Mouse (Mus musculus) right cerebral cortex, postnatal 25 days (tissue): ENCODE results near the gene Pakap.

Experiments
- DNase-seq: peaks from one replicate; pipeline ENCODE4 v3.0.0; 2022

Gene Pakap

DNA sequence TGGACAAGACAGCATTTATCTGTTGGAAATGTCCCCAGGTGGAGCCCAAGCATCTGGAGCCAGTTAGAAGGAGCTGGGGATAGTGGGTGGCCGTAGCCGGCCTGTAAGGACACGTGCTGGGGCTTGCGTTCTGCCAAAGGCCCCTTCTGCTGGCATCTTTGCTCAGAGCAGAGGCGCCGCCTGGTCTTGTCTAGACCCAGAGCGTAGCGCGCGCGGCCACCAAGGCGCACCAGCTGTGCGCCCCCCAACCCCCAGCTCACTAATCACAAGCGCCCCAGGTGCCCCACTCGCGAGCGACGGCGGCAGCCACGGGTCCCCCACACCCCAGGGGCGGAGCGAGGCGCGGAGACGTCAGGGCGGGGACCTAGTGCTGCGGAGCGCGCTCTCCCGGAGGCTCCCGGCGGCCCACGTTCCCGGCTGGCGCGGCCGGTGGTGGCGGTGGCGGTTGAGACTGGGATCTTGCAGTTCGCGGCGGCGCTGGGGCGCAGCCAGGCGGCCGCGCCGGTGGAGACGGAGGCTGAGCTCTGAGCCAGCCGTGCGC, at the start of gene Pakap:
Gene Pakap (plus strand): TSS at position 514 of the 541 bp plus-strand sequence.
- peak; percentile 78 for DNase-seq

DNA sequence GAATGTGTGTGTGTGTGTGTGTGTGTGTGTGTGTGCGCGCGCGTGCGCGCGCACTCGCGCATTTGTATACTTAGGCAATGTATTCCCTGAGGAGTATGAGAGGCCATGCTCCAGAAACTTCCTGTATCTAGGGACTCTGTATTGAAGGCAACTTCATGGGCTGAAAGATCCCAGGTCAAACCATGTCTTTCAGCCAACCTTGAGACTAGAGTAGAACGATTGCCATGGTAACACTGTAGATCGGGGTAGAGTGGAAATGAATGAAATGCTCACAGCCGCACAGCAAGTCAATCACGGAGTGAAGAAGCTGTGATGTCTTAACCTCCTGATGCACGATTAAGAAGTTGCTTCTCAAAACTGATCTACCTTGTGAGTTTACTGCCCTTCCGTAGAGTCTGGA, 44.5 kb upstream of the Pakap start:
- DNase-seq = no peak

DNA sequence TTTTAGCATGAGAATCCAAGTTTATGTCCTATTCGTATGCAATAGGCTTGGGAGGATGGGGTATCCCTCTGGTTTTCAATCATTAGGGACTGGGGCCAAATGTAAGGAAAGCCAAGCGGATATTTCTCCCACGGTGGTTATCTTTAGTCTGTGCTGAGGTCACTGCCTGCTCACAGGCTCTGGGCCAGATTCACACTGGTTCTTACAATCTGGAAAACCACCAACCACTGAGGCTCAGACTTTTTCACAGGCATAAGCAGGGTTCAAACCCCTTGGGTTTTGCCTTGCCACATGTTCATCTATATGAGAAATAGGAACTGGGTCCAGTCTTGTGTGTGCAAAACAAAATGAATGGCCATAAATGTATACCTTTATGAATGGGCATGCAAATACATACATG, 43.5 kb upstream of the Pakap start:
- no peak for DNase-seq

DNA sequence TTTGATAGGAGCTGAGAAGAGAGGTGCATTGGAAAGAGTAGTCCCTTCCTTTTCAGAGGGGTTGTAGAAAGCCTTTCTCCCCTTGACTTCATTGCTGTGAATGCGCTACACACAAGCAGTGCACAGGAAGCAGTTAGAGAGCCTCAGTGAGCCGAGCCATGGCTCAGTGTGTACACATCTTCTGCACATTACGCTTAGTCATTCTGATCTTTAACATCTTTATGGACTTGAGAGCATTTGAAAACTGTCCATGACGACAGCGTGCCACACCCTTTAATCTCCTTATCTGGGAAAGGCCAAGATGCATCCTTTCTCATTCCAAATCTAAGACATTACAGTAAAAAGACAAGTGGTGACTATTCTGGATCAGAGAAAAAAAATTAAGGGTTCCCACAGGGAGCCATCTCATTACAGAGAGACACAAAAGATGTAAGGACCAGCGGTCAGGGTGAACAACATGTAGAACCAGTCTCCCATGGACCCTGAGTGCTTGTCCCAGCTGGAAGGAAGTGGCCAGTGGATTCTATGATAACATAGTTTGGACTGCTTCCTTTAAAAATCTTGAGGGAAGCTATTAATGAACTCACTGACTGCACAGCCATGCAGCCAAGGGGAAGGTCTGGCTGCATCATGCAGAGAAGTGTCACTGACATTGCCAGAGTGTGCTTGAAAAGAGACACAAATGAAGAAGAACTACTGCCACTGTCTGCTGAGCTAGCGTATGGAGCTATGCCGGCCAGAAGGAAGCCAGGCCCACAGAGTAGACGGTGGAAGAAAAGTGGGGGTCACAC, 42.6 kb upstream of the Pakap start:
- no peak for DNase-seq

DNA sequence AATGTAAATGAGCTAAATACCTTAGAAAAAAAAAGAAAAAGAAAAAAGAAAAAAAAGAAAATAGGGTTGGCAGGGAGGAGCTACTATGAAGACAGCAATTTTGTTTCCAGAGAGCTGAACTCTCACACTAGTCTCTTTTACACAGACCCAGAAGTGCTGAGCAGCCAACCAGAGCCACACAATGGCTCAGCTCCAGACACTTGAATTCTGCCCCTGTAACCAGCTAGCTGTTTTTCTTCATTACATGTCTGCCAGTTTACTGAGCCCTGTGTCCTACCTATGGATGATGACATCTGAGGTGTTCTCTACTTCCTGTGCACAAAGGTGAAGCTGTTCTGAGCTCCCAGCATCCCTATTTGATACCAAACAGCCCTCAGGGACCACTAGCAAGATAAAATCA, 39.7 kb upstream of the Pakap start:
- no peak for DNase-seq

DNA sequence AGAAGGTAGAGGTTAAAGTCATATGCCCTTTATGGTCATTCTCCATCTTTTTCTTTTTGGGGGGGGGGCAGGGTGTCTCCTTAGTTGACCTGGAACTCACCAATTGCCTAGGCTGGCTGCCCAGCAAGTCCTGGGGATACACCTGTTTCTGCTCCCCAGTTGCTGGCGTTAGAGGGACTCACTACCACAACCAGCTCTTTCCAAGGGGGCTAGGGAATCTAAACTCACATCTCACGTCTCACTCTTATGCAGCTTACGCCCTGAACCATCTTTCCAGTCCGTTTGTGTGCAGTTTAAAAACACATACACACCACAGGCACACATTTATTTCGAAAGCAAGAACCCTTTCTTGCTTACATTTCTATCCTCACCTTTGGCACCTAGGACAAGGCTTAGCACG, 34.3 kb upstream of the Pakap start:
- DNase-seq = no peak

DNA sequence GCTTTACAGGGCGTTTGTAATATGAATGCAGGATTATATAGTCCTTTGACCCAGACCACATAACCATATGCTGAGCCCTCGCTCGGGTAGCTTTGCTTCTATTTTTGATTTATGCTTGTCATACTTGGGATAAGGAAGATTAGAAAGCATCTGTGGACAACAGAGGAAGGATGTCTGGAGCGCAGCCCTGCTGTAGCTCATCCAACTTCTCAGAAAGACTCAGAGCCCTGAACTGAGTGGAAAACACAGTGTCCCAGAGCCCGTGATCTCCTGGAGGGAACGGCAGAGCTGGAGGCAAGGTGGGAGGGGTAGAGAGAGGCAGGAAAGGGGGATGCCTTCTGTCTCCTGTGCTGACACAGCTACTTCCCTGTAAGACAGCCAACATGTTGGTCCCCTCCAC, 33.7 kb upstream of the Pakap start:
- no peak for DNase-seq

DNA sequence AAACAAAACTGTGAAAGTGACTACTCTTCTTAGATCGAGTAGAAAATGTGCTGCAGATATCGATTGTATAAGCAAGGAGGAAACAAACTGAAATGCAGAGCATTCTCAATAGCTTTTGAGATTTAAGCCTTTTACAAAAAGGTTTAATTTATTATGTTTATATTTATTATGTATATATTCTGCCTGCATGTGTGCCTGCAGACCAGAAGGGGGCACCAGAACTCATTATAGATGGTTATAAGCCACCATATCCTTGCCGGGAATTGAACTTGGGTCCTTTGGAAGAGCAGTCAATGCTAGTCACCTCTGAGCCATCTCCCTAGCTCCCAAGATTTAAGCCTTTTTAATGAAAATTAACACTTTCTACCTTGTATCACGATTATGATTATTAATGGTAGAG, 32.9 kb upstream of the Pakap start:
- no peak for DNase-seq

DNA sequence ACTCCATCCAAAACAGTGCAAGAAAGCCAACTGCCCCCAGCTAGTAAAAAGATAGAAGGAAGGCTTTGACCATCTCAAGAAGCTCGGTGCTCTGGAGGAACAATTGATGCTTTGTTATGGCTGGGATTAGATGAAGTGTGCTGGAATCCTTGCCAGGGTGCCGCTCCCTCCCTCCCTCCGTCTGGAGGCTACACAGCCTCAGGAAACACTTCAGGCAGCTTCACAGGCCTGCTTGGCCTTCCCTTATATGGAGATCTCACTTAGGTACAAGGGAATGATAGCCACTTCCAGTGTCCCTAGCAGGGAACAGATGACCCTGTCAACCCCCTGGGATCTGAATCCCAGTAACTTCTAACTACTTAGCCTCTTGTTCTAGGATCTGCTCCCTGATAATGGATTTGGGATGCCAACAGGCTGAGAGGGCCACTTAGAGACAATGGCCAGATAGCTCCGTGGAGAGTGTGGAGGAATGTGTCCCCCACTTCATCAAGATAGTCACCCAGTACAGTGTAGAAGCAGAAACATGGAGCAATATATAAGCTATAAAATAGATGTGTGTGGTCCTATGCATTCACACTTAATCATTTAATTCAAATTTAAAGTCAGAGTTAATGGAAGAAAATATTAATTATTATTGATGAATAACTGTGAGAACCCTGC, 29.8 kb upstream of the Pakap start:
- DNase-seq = no peak

DNA sequence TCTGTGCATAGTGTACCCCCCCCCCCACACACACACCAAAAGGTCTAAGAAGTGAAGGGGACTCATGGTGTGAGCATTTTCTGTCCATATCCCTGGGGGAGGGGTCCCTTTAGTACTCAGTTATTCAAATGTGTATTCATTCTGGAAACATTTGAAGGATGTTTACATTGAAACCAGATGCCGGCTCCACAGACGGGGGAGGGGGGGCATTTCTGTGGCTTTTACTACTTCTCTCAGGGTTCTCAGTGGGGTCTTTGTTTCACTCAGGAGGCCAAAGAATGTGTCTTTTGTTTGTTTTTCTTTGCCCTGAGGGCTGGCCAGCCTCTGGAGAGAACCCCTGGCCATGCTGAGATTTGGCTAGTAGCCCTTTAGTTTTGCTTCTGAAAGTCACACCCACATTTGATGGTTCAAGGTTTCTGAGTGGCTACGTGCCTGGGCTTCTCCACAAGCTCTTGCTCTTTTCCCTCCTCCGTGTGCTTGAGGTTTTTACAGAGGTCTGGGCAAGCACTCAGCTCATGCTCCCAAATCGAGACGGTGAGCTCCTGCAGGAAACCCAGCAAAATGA, 24.2 kb upstream of the Pakap start:
- no peak for DNase-seq

DNA sequence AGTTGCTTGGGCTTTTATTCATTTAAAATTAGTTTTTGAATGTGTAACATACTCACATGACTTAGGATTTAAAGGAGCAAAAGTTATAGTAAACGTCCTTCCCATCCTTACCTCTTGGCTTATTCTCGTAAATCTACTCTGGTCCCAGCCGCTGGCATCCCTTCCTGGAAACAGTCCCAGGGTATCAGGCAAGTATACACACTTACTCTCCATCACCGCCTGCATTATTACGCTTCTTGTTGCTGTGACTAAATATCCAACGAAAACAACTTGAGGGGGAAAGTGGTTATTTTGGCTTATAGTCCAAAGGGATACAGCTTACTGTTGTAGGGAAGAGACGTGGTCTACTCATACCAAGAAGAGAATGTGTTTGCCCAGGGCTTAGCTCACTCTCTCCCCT, 20.2 kb upstream of the Pakap start:
- DNase-seq = no peak

DNA sequence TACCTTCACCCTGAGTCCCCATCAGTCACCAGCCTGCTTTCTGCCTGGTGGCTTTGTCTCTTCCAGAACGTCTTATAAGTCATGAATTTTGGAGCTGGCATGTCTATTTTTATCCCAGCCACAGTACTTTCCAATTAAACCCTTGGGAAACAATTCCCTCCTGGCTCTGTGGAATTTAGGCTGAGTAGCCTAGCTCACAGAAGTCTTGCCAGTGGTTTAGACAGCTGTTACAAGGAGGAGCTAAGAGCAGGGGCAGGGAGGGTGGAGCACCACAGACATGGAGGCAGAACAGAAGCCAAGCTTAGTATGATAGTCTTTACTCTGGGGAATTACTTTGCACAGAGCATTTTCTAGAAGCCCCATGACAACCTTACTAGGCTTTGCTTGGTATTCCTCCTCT, 17.8 kb upstream of the Pakap start:
- no peak for DNase-seq

DNA sequence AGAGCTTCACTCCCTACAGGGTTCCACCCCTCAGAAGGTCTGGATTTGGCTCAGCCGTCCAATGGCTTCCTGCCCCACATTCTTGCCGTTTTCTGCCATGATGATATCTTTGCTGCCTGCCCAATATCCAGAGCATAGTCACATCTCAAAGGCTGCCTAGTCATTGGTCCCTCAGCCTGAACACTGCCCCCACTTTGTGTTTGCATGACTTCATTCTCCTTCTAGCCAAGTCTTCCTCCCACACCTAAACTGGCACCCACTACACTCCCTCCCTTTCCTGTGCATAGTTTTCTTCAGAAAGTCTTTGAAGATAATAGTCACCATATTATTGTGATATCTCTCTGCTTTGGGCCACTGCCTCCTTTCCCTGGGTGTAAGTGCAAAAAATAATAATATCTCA, 10.9 kb upstream of the Pakap start:
- peak; percentile 25 for DNase-seq

DNA sequence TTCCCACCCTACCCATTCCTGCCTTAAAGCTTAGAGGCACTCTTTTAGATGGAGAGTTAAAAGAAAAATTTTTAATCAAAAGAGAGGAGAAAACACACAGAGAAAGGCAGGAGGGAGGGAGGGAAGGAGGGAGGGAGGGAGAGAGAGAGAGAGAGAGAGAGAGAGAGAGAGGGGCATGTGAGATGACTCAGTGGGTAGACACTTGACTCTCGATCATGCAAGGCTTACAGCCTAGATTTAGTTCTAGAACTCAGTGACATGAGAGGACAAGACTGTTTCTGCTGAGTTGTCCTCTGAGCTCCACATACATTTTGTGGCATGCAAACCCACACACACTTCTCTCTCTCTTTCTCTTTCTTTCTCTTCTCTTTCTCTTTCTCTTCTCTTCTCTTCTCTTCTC, 8.5 kb upstream of the Pakap start:
- DNase-seq = no peak

DNA sequence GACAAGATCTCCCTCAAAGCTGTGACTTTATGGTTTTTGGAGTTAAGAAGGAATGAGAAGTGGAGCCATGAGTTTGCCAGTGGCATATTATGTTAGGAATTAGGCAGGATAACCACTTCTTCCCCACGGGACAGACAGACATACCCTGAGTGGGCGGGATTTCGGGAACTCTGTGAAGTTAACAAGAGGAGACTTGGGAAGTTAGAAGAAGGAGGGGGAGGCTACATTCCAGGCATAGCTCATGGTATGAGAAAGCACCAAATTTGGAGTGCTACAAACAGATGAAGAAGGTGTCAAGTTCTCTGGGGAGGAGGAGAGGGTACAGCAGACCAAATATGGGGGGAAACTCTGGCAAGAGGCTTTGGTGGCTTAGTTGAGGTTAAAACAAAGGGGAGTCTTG, 8.0 kb upstream of the Pakap start:
- DNase-seq = no peak

DNA sequence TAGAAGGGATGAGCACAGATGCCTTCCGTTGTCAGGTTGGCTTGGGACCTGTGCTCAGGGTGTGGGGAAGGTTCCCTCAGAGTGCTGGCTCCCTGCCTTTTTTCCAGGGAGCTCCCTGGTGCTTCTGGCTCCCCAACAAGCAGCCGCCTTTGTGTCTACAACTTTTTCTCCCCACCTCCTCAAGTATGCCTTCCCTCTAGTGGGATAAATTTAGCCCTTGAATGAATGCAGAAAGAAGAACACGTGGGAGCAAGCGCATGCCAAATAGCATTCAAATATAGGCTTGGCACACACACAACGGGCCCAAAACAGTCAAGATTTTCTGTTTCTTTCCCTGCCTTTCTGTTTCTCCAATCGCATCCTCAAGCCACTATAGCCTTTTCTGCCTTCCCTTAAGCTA, 6.9 kb upstream of the Pakap start:
- DNase-seq = peak; percentile 57

DNA sequence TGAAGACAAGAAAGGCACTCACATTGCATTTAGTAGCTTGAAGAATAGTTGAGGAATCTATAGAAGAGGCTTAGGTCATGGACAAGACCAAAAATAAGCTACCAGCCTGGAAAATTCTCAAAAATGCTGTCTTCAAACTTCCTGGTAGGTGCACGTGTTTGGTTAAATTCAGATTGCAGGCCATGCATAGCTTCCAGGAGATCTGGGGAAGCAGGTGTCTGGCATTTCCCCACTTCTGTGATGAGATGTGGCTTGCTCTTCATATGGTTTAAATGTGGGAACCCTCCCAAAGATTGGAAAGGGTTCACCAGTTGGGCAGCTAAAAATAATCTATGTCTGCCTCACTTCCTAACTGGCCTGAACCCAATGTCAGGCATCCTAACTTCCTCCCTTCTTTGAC, 2.7 kb upstream of the Pakap start:
- no peak for DNase-seq

DNA sequence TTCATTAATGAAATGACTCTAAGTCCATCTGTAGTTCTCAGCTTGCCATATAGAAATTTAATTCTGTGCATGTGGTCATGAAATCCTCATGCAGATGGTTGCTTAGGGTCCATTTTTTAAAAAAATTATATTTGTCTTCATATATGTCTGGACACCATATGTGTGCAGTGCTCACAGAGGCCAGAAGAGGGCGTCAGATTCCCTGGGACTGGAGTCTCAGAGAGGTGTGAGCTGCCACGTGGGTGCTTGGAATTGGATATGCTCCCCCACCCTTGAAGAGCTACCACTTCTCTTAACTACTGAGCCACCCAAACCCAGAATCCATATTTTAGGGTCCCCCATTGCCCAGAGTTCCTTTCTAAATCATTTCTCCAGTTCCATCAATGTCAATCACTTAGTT, 2.2 kb upstream of the Pakap start:
- DNase-seq = no peak

DNA sequence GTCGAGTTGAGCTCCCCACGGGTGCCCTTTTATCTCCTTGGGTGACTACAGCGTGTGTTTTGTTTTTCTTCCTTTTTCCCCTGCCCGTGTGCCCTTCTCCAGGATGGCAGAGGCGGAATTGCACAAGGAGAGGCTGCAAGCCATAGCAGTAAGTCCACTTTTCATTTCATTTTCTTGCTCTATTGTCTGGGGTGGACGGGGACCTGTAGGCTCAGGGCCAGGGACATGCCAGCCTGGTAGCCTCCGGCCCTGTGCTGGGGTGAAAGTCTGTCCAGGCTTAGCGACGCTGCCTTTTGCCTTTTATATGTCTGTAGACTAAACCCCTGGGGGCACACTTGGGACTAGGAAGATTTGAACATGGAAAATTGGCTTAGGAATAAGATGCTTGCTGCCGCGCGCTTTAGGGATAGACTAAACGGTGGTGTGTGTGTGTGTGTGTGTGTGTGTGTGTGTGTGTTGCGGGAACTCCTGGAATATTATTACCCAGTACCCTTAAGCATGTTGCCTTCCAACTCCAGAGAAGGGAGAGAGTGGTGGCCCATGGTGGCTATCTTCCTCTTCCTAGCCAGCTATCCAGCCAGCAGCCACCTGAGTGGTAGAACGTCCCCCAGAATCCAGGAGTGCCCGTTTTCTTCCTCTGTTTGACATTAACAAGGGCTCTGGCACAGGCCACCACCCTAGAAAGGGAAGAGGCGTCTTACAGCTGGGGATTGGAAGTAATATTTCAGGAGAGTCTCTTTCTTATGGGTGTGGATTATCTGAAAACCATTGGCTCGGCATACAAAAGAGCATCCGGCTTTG, 489 bp downstream of the Pakap start:
- no peak for DNase-seq

DNA sequence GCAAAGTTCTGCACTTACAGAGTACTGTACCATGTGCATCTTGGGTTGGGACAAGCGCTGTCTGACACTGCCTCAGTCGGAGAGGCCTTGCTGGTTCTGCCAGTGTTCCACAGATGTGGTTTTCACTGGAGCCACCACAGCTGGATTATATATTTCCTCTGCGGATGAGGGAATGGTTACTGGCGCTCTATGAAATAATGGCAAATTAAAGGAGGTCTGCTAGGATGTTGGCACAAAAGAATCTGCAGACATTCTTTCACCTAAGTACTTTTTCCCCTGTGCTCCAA, 1.0 kb downstream of the Pakap start:
- no peak for DNase-seq

DNA sequence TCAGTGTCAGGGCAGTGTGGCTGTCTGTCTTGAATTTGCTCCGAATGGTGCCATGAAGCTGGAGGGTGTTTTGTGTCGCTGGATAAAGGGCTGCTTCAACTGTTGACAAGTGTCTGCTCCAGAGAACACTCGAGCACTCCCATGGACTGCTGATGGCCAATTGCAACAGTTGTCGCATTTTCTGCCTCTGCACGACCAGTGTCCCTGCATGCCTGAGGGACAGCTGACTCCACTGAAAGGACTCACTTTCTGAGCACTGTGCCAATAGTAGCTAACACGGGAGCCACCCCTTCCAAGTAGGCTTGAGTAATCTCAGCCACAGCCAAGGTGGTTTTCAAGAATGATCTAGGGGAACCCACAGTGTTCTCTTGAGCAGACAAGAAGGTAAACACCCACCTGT, 1.7 kb downstream of the Pakap start:
- DNase-seq = no peak

DNA sequence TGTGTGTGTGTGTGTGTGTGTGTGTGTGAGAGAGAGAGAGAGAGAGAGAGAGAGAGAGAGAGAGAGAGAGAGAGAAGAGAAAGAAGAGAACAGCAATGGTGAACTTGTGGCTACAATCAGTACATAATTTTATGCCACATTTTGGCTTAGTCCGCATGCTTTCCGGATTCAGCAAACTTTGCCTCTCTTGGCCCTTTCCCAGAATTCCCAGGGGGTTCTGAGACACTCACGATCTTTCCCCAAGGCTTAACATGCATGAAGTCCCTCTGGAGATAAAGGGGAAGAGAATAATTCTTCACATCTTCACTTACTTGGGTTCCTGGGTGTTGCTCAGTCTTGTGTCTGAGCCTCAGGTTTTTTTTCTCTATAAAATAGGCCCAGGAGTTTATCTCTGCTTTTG, 2.2 kb downstream of the Pakap start:
- DNase-seq = no peak

DNA sequence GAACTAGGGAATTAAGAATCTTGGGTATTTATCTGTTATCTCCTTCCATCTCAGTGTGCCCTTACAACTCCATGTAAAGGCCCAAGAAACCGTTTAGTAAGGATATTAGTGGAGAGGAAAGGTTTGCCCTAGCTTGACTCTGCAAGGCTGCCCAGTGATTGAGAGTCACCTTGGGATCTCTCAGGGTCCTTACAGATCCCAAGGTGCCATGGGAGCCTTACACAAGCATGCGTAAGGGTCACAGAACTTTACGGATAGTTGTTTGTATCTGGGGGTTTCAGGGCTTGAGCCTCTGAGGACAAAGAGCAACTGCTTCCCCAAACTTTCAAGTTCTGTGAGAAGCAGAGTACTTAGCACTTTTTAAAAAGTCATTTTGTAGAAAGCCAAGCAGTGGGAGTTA, 6.2 kb downstream of the Pakap start:
- DNase-seq = no peak

DNA sequence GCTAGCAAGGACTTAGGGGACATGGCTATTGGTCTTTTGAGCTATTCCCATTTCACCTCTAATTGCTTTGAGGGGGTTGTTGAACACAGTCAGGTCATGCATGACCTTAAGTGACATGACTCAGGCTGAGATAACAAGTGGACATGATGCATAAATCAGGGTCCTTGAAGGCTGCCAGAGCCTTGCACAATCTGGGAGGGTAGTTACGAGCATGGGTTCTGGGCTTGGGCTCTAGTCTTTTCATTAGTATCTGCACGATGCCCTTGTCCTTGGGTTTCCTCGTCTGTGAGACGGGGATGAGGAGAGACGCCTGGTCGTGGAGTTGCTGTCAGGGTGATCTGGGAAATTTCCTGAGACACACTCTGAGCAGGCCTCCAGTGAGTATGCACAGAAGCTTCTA, 6.7 kb downstream of the Pakap start:
- no peak for DNase-seq
